Mouse (Mus musculus) kidney, embryonic 16.5 days (tissue): Measurements from ENCODE around the gene Tbxas1. TPM values are rescaled to one million over a fixed set of nuclear protein-coding genes. Genes with fewer than 3 reads are reported as not detected.

ENCODE experiments used
- ATAC-seq: fragments of 200-750 bp; cut with Nextera tagmentation; 2 replicates; pipeline ENCODE4 v1.8.0; 2017; ENCODE audit warnings: moderate TSS enrichment; ENCODE audit not compliant: low FRiP score, low TSS enrichment
- H3K27ac ChIP-seq: fragments of 300-500 bp; sonication (generic); 2 replicates; pipeline ENCODE4 v1.5.1; 2014; ENCODE audit warnings: low read length
- H3K27me3 ChIP-seq: fragments of 300-500 bp; sonication (generic); 2 replicates; pipeline ENCODE4 v1.6.1; 2014; ENCODE audit warnings: low read length, control low read depth, mixed read lengths; ENCODE audit not compliant: insufficient read depth
- H3K36me3 ChIP-seq: fragments of 300-500 bp; sonication (generic); 2 replicates; pipeline ENCODE4 v1.6.1; 2014; ENCODE audit warnings: low read length, control low read depth, mixed read lengths; ENCODE audit not compliant: insufficient read depth
- H3K4me1 ChIP-seq: fragments of 300-500 bp; sonication (generic); 2 replicates; pipeline ENCODE4 v1.6.1; 2014; ENCODE audit warnings: low read length, control low read depth, mixed read lengths; ENCODE audit not compliant: insufficient read depth
- H3K4me2 ChIP-seq: fragments of 300-500 bp; sonication (generic); replicated peaks from 2 replicates; pipeline ENCODE4 v1.6.1; 2014; ENCODE audit warnings: low read depth, low read length
- H3K4me3 ChIP-seq: fragments of 300-500 bp; sonication (generic); 2 replicates; pipeline ENCODE4 v1.5.1; 2014; ENCODE audit warnings: mild to moderate bottlenecking, low read length
- H3K9ac ChIP-seq: fragments of 300-500 bp; sonication (generic); replicated peaks from 2 replicates; pipeline ENCODE4 v1.6.1; 2014; ENCODE audit warnings: low read length
- H3K9me3 ChIP-seq: fragments of 300-500 bp; sonication (generic); 2 replicates; pipeline ENCODE4 v1.6.1; 2016; ENCODE audit warnings: low read length, control low read depth
- WGBS: fragments of 180-500 bp; shearing (Covaris S2); extraction: QIAGEN DNeasy Blood & Tissue Kit; methylation state at CpG from one replicate; pipeline ENCODE4 v1.1.7; 2014; 5-methylcytosine and 5-hydroxymethylcytosine counted together
- polyA plus RNA-seq: library from polyadenylated mRNA; unstranded; fragments of >200 nt; fragmentation: Nextera tagmentation; extraction: Ambion mirVana; gene quantifications from 2 replicates; pipeline ENCODE4 v1.2.1, GENCODE M21; 2015

The Tbxas1 gene
- polyA plus RNA-seq, 1 experiment from 2014 or later, result 9.2 TPM

DNA sequence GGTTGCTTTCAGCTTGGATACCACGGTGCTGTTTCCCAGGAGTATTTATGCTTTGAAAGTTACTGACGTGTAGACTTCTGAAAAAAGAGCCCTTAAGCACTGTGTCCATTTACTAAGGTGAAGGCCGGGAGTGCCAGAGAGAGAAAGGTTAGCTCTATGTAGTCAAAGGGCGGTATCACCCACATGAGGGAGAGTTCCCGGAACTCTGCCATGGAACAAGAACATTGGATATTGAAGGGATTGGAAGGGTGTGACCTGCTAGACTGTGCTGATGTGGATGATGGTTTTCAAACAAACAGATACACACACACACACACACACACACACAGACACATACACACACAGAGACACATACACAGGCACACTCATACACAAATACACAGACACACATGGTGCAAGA is 82.0 kb downstream of the Tbxas1 start:
- Histone ChIP-seq H3K9ac (no peak overlapping the region), H3K4me1 (0 out of 2 replicates have a peak, but pooled peaks cover 13% of the 10 kb centered on the region), H3K9me3 (no peaks in the 10 kb centered on the region), H3K36me3 (no peaks in the 10 kb centered on the region), H3K27ac (no peak overlapping the region), H3K4me2 (no peak overlapping the region), H3K4me3 (no peak overlapping the region), H3K27me3 (no peaks in the 10 kb centered on the region)
- 74% methylated on average over 5 of the region's 5 CpGs for WGBS
- ATAC-seq, result no peak

DNA sequence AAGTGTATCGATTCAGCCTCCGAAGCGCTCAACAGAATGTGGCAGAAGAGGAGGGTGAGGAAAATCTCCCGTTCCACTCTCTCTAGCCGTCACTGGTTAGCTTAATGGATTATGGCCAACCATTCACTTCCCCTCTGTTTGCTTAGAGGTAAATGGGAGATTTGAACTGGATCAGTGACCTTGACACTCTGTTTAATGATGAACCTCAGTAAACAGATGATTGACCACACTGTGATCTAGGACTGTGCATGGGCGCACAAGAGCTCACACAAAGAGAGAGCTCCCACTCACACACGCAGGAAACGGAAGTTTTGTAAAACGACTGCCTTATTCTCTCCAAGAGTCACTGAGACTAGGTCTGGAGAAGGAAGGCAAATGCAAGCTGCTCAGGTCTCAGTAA is 84.3 kb downstream of the Tbxas1 start:
- H3K9me3 ChIP-seq, result no peaks in the 10 kb centered on the region
- WGBS, result 46% methylated on average over 9 of the region's 9 CpGs
- H3K27ac ChIP-seq, result peak overlapping the region; percentile 58
- H3K36me3 ChIP-seq, result no peaks in the 10 kb centered on the region
- no peak overlapping the region for H3K9ac ChIP-seq
- H3K4me1 ChIP-seq, result 0 out of 2 replicates have a peak, but pooled peaks cover 13% of the 10 kb centered on the region
- no peak overlapping the region for H3K4me3 ChIP-seq
- no peaks in the 10 kb centered on the region for H3K27me3 ChIP-seq
- peak; percentile 80 for ATAC-seq
- no peak overlapping the region for H3K4me2 ChIP-seq

DNA sequence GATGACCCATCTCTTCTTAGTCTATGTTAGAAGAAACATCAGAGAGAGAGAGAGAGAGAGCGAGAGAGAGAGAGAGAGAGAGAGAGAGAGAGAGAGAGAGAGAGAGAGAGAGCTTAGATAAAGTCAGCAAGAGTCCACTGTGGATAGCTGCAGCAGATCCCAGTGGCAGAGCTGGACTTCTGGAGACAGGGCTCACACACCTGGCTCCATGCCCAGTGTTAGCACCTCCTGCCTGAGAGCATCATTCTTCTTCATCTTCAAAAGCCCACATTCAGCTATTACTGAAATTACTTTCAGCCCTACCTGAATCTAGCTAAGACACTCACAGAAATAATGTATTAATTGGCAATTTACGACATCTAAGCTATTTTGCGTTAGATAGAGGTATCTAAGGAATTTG is 85.2 kb downstream of the Tbxas1 start:
- Histone ChIP-seq H3K9me3 (no peaks in the 10 kb centered on the region), H3K4me2 (no peak overlapping the region), H3K4me3 (no peak overlapping the region), H3K27me3 (no peaks in the 10 kb centered on the region), H3K27ac (peak overlapping the region; percentile 58; the same call in 1 of the 2 replicates), H3K9ac (no peak overlapping the region), H3K36me3 (no peaks in the 10 kb centered on the region), H3K4me1 (0 out of 2 replicates have a peak, but pooled peaks cover 13% of the 10 kb centered on the region)
- no peak for ATAC-seq
- WGBS, result 79% methylated on average over 3 of the region's 3 CpGs

DNA sequence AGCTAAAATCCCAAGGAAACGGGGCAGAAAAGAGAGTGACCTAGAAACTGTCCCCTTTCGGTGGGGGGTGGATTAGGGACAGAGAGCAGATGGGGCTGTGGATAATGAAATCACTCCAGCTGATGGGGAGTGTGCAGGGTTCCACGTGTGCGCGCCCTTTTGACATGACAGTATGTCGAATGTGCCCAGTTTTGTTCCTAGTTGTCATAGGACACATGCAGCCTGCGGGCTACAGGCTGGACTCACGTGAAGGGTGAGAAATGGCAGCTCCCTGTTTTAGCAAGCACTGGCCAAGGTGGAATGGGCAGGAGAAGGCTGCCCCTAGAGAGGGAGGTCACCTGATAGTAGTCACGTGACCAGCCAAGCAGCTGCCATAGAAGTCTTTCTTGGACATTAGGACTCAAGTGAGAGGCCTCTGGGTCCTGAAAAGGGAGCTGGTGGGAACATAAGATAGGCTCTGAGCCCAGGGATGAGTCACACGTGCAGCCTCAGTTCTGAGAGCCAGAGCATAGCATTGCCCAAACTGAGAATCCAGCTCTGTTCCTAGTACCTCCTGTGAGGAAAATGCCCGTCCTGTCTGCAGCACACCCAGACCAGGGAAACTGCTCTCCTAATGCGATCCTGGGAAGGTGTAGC is 85.7 kb downstream of the Tbxas1 start:
- H3K9ac ChIP-seq, result no peak overlapping the region
- ATAC-seq, result 0 out of 2 replicates have a peak, but pooled peaks have one; percentile 25
- H3K27ac ChIP-seq, result no peak overlapping the region
- no peaks in the 10 kb centered on the region for H3K9me3 ChIP-seq
- WGBS, result 65% methylated on average over 12 of the region's 12 CpGs
- no peaks in the 10 kb centered on the region for H3K27me3 ChIP-seq
- H3K4me2 ChIP-seq, result no peak overlapping the region
- H3K4me3 ChIP-seq, result no peak overlapping the region
- 0 out of 2 replicates have a peak, but pooled peaks cover 13% of the 10 kb centered on the region for H3K4me1 ChIP-seq
- no peaks in the 10 kb centered on the region for H3K36me3 ChIP-seq

DNA sequence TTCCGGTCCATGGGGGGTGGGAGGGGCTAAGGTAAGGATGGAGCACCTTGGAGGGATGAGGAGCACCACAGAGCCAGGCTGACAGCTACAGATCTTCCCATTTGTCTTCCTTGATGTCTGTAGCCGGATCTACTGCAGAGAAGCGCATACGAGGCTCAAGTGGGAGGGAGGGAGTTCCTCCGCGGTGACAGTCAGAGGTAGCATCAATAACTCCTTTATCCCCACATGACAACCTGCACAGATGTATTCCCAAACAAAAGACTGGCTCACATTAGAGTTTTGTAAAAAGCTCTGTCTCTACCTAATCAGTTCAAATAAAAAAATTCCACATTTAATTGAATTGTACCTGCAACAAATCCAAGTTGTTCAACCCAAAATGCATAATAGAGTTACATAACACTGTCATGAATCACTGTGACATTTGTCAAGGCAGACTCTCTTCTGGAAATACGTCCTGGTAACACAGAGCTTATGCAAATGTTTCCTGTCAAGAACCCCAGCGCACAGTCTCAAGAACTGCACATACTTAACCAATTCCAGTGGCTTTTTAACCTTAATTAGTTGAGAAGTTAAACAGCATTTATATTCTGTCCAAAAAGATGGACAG is 86.3 kb downstream of the Tbxas1 start:
- no peak for ATAC-seq
- no peak overlapping the region for H3K27ac ChIP-seq
- 49% methylated on average over 8 of the region's 8 CpGs for WGBS

DNA sequence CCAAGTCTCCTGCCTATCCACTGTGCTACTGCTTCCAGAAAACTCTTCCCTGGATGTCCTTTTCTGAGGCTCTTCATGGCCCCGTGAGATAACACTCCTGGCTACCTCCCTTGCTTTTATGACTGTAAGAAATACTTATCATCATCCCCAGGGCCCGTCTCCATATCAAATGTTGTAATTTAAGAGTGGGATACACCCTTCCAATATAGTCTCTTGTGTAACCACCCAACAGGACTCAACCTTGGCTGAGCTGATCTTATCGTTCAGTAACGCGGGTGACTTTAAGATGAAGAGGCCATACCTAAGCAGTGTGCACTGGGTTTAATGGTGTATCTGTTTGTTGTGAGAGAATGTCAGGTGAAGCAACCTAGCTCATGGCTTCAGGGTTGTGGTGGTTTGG is 91.6 kb downstream of the Tbxas1 start:
- Histone ChIP-seq H3K4me1 (0 out of 2 replicates have a peak, but pooled peaks cover 2% of the 10 kb centered on the region), H3K4me2 (no peak overlapping the region), H3K4me3 (no peak overlapping the region), H3K27me3 (no peaks in the 10 kb centered on the region), H3K27ac (no peak overlapping the region), H3K9ac (no peak overlapping the region), H3K9me3 (no peaks in the 10 kb centered on the region), H3K36me3 (no peaks in the 10 kb centered on the region)
- 87% methylated on average over 5 of the region's 5 CpGs for WGBS
- ATAC-seq, result no peak

More for the DNA sequence above, 86.3 kb downstream of the Tbxas1 start:
- Histone ChIP-seq H3K4me1 (0 out of 2 replicates have a peak, but pooled peaks cover 13% of the 10 kb centered on the region), H3K4me3 (no peak overlapping the region), H3K4me2 (no peak overlapping the region), H3K27me3 (no peaks in the 10 kb centered on the region), H3K9ac (no peak overlapping the region), H3K9me3 (no peaks in the 10 kb centered on the region), H3K36me3 (no peaks in the 10 kb centered on the region)

DNA sequence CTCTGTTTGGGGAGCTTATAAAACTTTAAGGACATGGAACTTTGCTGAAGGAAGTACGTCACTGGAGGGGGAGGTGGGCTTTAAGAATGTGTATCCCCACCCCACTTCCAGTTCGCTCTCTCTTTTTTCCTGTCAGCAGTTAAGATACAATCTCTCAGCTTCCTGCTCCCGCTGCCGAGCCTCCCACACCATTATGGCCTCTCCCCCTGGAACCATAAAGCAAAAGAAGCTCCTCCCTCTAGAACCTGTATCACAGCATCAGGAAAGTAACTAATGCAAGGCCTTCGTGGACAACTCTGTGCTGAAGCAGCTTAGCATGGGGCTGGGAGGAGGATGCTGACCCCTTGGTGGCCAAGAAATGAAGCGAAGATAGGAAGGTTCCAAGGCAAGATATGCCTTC is 92.1 kb downstream of the Tbxas1 start:
- H3K9ac ChIP-seq, result no peak overlapping the region
- no peaks in the 10 kb centered on the region for H3K36me3 ChIP-seq
- no peaks in the 10 kb centered on the region for H3K9me3 ChIP-seq
- no peak for ATAC-seq
- H3K4me2 ChIP-seq, result no peak overlapping the region
- 0 out of 2 replicates have a peak, but pooled peaks cover 2% of the 10 kb centered on the region for H3K4me1 ChIP-seq
- no peak overlapping the region for H3K4me3 ChIP-seq
- H3K27me3 ChIP-seq, result no peaks in the 10 kb centered on the region
- H3K27ac ChIP-seq, result no peak overlapping the region
- WGBS, result 45% methylated on average over 6 of the region's 6 CpGs

DNA sequence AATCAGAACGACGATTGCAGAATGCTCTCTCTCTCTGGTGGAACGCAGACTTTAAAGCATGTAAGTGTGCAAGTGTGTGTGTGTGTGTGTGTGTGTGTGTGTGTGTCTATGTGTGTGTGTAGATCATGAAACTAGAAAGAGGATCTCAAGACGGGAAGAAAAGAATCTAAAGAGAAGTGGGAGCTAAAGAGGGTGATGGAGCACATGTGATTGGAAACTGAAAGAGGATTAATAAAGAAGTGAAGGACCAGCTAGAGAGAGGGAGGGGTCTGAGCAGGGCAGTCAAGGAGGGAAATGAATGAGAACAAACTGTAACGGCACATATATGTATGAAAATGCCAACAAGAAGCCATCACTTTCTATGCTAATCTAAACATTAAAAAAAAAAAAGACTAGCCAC is 92.8 kb downstream of the Tbxas1 start:
- H3K27me3 ChIP-seq, result no peaks in the 10 kb centered on the region
- WGBS, result 85% methylated on average over 5 of the region's 5 CpGs
- ATAC-seq, result no peak

DNA sequence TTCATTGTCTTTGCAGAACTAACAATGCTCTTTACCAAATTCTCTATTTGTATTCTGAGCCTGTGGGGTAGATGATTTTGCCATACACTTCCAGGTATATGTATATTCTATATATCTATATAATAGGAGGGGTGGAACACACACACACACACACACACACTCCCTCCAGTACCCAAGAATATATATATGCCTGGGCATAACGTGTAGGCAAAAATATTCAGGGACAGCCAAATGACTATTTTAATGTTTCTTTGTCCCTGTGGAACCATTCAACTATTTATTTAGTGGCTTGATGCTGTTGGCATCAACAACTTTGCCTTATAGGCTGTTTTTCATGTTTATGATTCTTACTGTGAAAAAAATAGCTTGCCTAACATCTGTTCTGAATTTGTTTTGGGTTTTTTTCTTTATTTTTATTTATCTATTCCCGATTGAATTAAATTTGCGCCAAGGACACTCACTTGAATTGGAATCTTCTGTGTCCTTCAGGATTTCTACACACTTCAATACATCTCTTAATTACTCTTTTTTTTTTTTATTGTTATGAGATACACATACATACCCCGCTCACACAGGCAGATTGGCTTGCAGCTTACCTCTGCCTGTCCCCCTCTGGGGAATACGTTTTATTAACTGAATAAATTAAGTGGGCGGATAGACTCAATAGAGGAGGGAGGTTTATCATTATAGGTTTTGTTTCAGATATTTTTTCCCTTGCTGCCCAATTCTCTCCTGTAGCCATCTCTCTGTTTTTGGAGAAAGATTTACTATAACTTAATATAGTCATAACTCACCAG is 94.9 kb downstream of the Tbxas1 start:
- H3K4me2 ChIP-seq, result no peak overlapping the region
- no peaks in the 10 kb centered on the region for H3K27me3 ChIP-seq
- H3K27ac ChIP-seq, result no peak overlapping the region
- H3K4me1 ChIP-seq, result peaks cover 12% of the 10 kb centered on the region
- no peaks in the 10 kb centered on the region for H3K36me3 ChIP-seq
- no peaks in the 10 kb centered on the region for H3K9me3 ChIP-seq
- ATAC-seq, result no peak
- H3K9ac ChIP-seq, result no peak overlapping the region
- WGBS, result 74% methylated on average over 6 of the region's 6 CpGs
- H3K4me3 ChIP-seq, result no peak overlapping the region

More for the DNA sequence above, 92.8 kb downstream of the Tbxas1 start:
- 0 out of 2 replicates have a peak, but pooled peaks cover 2% of the 10 kb centered on the region for H3K4me1 ChIP-seq
- no peak overlapping the region for H3K4me2 ChIP-seq
- no peak overlapping the region for H3K4me3 ChIP-seq
- H3K9me3 ChIP-seq, result no peaks in the 10 kb centered on the region
- no peak overlapping the region for H3K27ac ChIP-seq
- no peaks in the 10 kb centered on the region for H3K36me3 ChIP-seq
- H3K9ac ChIP-seq, result no peak overlapping the region
